Mouse (Mus musculus): ENCODE measurements around the gene Ccdc9. TPM values are rescaled to one million over a fixed set of nuclear protein-coding genes. Genes with fewer than 3 reads are reported as not detected.
"Not testable (repeated sequence)": the region's sequence is repeated elsewhere in the genome, so short reads cannot be mapped to it uniquely, and the experiment has no call there.

Gene Ccdc9
- polyA plus RNA-seq, 1 experiment = 52.2 TPM

- no peak overlapping the region for H3ac ChIP-seq (ENCODE audit: control insufficient read depth, insufficient read length, low read depth)
- H3K27me3 ChIP-seq (ENCODE audit: control insufficient read depth, insufficient read depth, insufficient read length) = no peaks in the 10 kb centered on the region
- no peaks in the 10 kb centered on the region for H3K79me3 ChIP-seq (ENCODE audit: low read depth)
- H3K36me3 ChIP-seq (ENCODE audit: control insufficient read depth, insufficient read depth) = no peaks in the 10 kb centered on the region
- H3K79me2 ChIP-seq (ENCODE audit: control insufficient read depth, insufficient read depth) = no peaks in the 10 kb centered on the region
- TF ChIP-seq USF1 (IDR thresholded peaks at IDR 0.05; ENCODE audit: low read depth) (no peak), CTCF (IDR thresholded peaks at IDR 0.05; ENCODE audit: control insufficient read depth, insufficient read depth, insufficient read length) (peak; percentile 33)
- no peak overlapping the region for H3K4me3 ChIP-seq (ENCODE audit: insufficient read depth, poor library complexity, severe bottlenecking)
These were observed 23.4 kb downstream of the Ccdc9 start for GRCm38 (mm10) chr7:16263015-16263787.

GRCm38 (mm10) chr7:16261097-16261496 lies 25.5 kb downstream of the Ccdc9 start:
- no peaks in the 10 kb centered on the region for H3K79me2 ChIP-seq (ENCODE audit: control insufficient read depth, insufficient read depth)
- no peak overlapping the region for H3ac ChIP-seq (ENCODE audit: control insufficient read depth, insufficient read length, low read depth)
- no peaks in the 10 kb centered on the region for H3K79me3 ChIP-seq (ENCODE audit: low read depth)
- TF ChIP-seq USF1 (IDR thresholded peaks at IDR 0.05; ENCODE audit: low read depth) = no peak
- H3K27me3 ChIP-seq (ENCODE audit: control insufficient read depth, insufficient read depth, insufficient read length) = no peaks in the 10 kb centered on the region
- H3K4me3 ChIP-seq (ENCODE audit: insufficient read depth, poor library complexity, severe bottlenecking) = no peak overlapping the region
- no peaks in the 10 kb centered on the region for H3K36me3 ChIP-seq (ENCODE audit: control insufficient read depth, insufficient read depth)

- H3K27me3 ChIP-seq (ENCODE audit: control insufficient read depth, insufficient read depth, insufficient read length) = no peaks in the 10 kb centered on the region
- no peaks in the 10 kb centered on the region for H3K36me3 ChIP-seq (ENCODE audit: control insufficient read depth, insufficient read depth)
- H3K4me3 ChIP-seq (ENCODE audit: insufficient read depth, poor library complexity, severe bottlenecking) = no peak within 1 kb of the TSS
- no peak for TF ChIP-seq CEBPB (IDR thresholded peaks at IDR 0.05; ENCODE audit: low read depth)
- TF ChIP-seq MAX (IDR thresholded peaks at IDR 0.05) = no peak
- TF ChIP-seq CTCF (IDR thresholded peaks at IDR 0.05; ENCODE audit: control insufficient read depth, insufficient read depth, insufficient read length) = no peak
- TF ChIP-seq MYOG (IDR thresholded peaks at IDR 0.05; ENCODE audit: control insufficient read depth, extremely low read depth, insufficient read length) = no peak
- TF ChIP-seq USF1 (IDR thresholded peaks at IDR 0.05; ENCODE audit: low read depth) = no peak
- no peak within 1 kb of the TSS for H3ac ChIP-seq (ENCODE audit: control insufficient read depth, insufficient read length, low read depth)
- H3K79me2 ChIP-seq (ENCODE audit: control insufficient read depth, insufficient read depth) = no peaks in the 10 kb centered on the region
- H3K79me3 ChIP-seq (ENCODE audit: low read depth) = no peaks in the 10 kb centered on the region
These were observed 27.4 kb downstream of the Ccdc9 start, which contains the start of gene C5ar1 for GRCm38 (mm10) chr7:16259110-16259590. Gene C5ar1, minus strand, starts transcription at chr7:16259540.

GRCm38 (mm10) chr7:16257830-16258229 lies 28.8 kb downstream of the Ccdc9 start:
- no peaks in the 10 kb centered on the region for H3K27me3 ChIP-seq (ENCODE audit: control insufficient read depth, insufficient read depth, insufficient read length)
- H3K4me3 ChIP-seq (ENCODE audit: insufficient read depth, poor library complexity, severe bottlenecking) = no peak overlapping the region
- TF ChIP-seq MAX (IDR thresholded peaks at IDR 0.05) (no peak), FOSL1 (IDR thresholded peaks at IDR 0.05; ENCODE audit: insufficient read depth, low read length, poor library complexity, severe bottlenecking) (no peak), CTCF (IDR thresholded peaks at IDR 0.05; ENCODE audit: control insufficient read depth, insufficient read depth, insufficient read length) (no peak), USF1 (IDR thresholded peaks at IDR 0.05; ENCODE audit: low read depth) (no peak), MYOG (IDR thresholded peaks at IDR 0.05; ENCODE audit: control insufficient read depth, extremely low read depth, insufficient read length) (no peak), MYOD1 (IDR thresholded peaks at IDR 0.05; ENCODE audit: control insufficient read depth, insufficient read length, low read depth) (no peak), CEBPB (IDR thresholded peaks at IDR 0.05; ENCODE audit: low read depth) (no peak)
- no peaks in the 10 kb centered on the region for H3K36me3 ChIP-seq (ENCODE audit: control insufficient read depth, insufficient read depth)
- no peaks in the 10 kb centered on the region for H3K79me2 ChIP-seq (ENCODE audit: control insufficient read depth, insufficient read depth)
- H3ac ChIP-seq (ENCODE audit: control insufficient read depth, insufficient read length, low read depth) = no peak overlapping the region
- no peaks in the 10 kb centered on the region for H3K79me3 ChIP-seq (ENCODE audit: low read depth)

- not testable (repeated sequence) for H3K79me3 ChIP-seq (ENCODE audit: low read depth); H3K79me2 ChIP-seq (ENCODE audit: control insufficient read depth, insufficient read depth); H3K27me3 ChIP-seq (ENCODE audit: control insufficient read depth, insufficient read depth, insufficient read length); H3K36me3 ChIP-seq (ENCODE audit: control insufficient read depth, insufficient read depth); H3ac ChIP-seq (ENCODE audit: control insufficient read depth, insufficient read length, low read depth); H3K4me3 ChIP-seq (ENCODE audit: insufficient read depth, poor library complexity, severe bottlenecking)
These were observed 30.6 kb downstream of the Ccdc9 start for GRCm38 (mm10) chr7:16255963-16256362.

GRCm38 (mm10) chr7:16254195-16254594 lies 32.4 kb downstream of the Ccdc9 start:
- Histone ChIP-seq H3K4me3 (ENCODE audit: insufficient read depth, poor library complexity, severe bottlenecking) (no peak overlapping the region), H3K36me3 (ENCODE audit: control insufficient read depth, insufficient read depth) (no peaks in the 10 kb centered on the region), H3ac (ENCODE audit: control insufficient read depth, insufficient read length, low read depth) (no peak overlapping the region), H3K79me2 (ENCODE audit: control insufficient read depth, insufficient read depth) (no peaks in the 10 kb centered on the region), H3K79me3 (ENCODE audit: low read depth) (no peaks in the 10 kb centered on the region), H3K27me3 (ENCODE audit: control insufficient read depth, insufficient read depth, insufficient read length) (no peaks in the 10 kb centered on the region)
- TF ChIP-seq FOSL1 (IDR thresholded peaks at IDR 0.05; ENCODE audit: insufficient read depth, low read length, poor library complexity, severe bottlenecking) = no peak

- Histone ChIP-seq H3K79me2 (ENCODE audit: control insufficient read depth, insufficient read depth) (no peaks in the 10 kb centered on the region), H3K4me3 (ENCODE audit: insufficient read depth, poor library complexity, severe bottlenecking) (no peak overlapping the region), H3K79me3 (ENCODE audit: low read depth) (no peaks in the 10 kb centered on the region), H3K27me3 (ENCODE audit: control insufficient read depth, insufficient read depth, insufficient read length) (peaks cover 3% of the 10 kb centered on the region), H3ac (ENCODE audit: control insufficient read depth, insufficient read length, low read depth) (no peak overlapping the region), H3K36me3 (ENCODE audit: control insufficient read depth, insufficient read depth) (no peaks in the 10 kb centered on the region)
- TF ChIP-seq CTCF (IDR thresholded peaks at IDR 0.05; ENCODE audit: control insufficient read depth, insufficient read depth, insufficient read length) = no peak
- peak; percentile 16 for TF ChIP-seq CEBPB (IDR thresholded peaks at IDR 0.05; ENCODE audit: low read depth)
- TF ChIP-seq USF1 (IDR thresholded peaks at IDR 0.05; ENCODE audit: low read depth) = no peak
These were observed 35.9 kb downstream of the Ccdc9 start for GRCm38 (mm10) chr7:16250687-16251086.
